Mouse (Mus musculus) gastrocnemius, postnatal 4 days (tissue): ENCODE results near the gene Dcaf12. TPM values are rescaled to one million over a fixed set of nuclear protein-coding genes. Genes with fewer than 3 reads are reported as not detected.

Experiments
- DNase-seq, 2 experiments: peaks; one replicate each; pipeline ENCODE4 v3.0.0; 2021 to 2022; ENCODE audit warnings: low spot score in 2 of 2, mixed read lengths in 2 of 2
- long read RNA-seq, 2 experiments: library from polyadenylated mRNA; stranded (forward); transcript quantifications; one replicate each; pipeline ENCODE4 v2.0.0; 2021
- total RNA-seq, 2 experiments: library from RNA; stranded (reverse); gene quantifications; 2 replicates each; pipeline ENCODE4 v1.2.3; 2021

The Dcaf12 gene
- 10 to 100 TPM; 36.1 to 38.0 TPM for total RNA-seq
- long read RNA-seq, experiment 1, transcript Dcaf12-201 (9 exons, 3,442 nt): major isoform, 73 of 82 reads
- long read RNA-seq, experiment 1, partial matches to known transcripts: 6 of 82 reads
- long read RNA-seq, experiment 1, other reads (novel, unspliced or antisense): 3 of 82 reads
- long read RNA-seq, experiment 2, transcript Dcaf12-201 (9 exons, 3,442 nt): major isoform, 72 of 85 reads
- long read RNA-seq, experiment 2, partial matches to known transcripts: 10 of 85 reads
- long read RNA-seq, experiment 2, other reads (novel, unspliced or antisense): 3 of 85 reads

GRCm38 (mm10) chr4:41314141-41315129 lies at the start of gene Dcaf12:
Dcaf12 (minus strand) TSS chr4:41314889.
- peak; percentile 89 to 95 for DNase-seq

- DNase-seq: no peak
Measured at GRCm38 (mm10) chr4:41361059-41361458, 46.4 kb upstream of the Dcaf12 start.

DNA sequence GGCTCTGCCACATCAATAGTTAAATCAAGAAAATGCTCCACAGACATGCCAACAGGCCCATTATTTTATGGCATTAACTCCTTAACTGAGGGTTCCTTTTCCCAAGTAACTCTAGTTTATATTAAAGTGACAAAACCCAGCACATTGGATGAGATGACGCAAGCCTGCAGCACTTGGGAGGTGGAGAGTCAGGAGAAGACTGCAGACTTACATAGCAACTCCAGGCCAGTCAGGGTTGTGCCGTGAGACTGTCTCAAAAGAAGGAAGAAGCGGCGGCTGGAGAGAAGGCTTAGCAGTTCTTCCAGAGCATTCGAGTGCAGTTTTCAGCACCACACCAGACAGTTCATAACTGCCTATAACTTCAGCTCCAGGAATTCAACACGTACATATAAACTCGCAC lies 44.7 kb upstream of the Dcaf12 start:
- DNase-seq: no peak

- DNase-seq: no peak
Measured at GRCm38 (mm10) chr4:41358669-41359068, 44.0 kb upstream of the Dcaf12 start.

- no peak for DNase-seq
Measured at GRCm38 (mm10) chr4:41357154-41357553, 42.5 kb upstream of the Dcaf12 start.

DNA sequence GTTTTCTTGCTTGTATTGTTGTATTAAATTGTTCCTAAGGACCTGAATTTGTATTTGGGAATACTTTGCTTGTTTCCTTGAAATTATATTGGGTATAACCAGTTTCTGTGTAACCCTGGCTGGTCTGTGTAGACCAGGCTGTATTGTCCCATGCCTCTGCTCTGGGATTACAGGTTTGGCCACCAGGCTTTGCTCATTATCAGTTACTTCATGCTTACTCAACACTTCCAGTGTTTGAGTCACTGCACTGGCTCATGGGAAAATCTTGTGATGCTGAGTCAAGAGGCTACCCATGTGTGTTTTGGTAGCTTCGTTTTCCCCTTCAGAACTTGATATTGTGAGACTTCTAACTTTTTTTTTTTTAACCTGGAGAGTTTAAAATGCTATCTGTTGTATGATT lies 38.6 kb upstream of the Dcaf12 start:
- DNase-seq: no peak

DNA sequence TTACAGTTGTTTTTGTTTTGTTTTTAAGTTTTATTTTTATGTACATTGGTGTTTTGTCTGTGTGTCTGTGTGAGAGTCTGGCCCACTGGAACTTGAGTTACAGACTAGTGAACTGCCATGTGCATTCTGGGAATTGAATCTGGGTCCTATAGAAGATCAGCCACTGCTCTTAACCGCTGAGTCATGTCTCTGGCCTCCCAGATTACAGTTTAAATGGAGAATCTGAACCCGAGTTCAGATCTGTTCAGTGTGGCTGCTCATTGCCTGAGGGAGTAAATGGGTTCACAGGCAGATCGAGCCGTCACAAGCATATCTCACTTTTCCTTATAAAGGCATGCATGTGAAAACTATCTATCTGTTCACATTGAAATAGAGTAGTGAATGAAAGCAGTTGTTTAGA lies 38.1 kb upstream of the Dcaf12 start:
- DNase-seq: no peak

DNA sequence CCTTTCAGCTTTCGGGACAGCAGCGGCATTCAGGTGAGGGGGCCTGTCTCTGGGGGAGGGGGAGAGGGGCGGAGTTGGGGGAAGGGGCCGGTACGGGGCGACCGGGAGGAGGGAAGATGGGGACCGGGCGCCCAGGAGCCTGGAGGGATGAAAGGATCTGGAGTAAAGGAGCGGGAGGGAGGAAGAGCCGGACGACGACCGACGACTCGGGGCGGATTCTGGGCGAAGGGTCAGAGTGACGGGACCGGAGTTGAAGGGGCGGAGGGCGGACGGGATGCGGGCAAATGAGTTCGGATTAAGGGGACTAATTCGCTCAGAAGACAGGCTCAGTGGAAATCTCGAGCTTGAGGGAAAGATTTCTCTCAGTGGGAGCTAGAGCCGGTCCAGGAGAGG lies 34.5 kb upstream of the Dcaf12 start:
- peak in 1 of 2 experiments; percentile 46 for DNase-seq

DNA sequence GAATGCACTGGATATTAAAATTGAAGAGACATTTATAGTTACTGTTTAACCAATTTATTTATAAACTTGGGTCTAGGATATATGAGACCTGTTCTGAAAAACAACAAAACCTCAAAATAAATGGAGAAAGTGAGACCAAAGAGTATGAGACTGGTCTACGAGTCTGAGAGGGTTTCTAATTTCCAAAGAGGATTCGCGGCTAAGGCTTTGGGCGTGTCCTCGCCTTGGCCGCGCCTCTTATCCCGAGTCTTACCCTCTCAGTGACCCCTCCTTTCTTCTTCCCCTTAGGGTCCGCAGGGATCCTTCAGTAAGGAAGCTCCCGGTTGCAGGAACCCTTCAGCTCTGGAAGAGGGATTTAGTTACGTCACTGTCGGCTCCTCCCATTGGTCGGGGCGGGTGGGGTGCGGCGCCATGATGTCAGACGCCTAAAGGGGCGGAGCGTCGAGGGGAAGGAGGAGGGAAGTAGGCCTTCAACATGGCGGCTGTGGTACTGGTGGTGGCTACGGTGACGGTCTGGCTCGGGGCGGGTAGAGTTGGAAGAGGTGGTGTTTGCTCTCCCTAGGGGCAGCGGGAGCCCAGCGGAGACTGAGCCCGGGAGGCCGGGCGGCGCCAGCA lies 34.0 kb upstream of the Dcaf12 start, which contains the start of gene Ubap1:
Gene Ubap1, plus strand, starts transcription at position 413 of the 615 bp plus-strand sequence.
- DNase-seq: peak; percentile 88 to 94

- no peak for DNase-seq
Measured at GRCm38 (mm10) chr4:41347839-41348238, 33.1 kb upstream of the Dcaf12 start.

DNA sequence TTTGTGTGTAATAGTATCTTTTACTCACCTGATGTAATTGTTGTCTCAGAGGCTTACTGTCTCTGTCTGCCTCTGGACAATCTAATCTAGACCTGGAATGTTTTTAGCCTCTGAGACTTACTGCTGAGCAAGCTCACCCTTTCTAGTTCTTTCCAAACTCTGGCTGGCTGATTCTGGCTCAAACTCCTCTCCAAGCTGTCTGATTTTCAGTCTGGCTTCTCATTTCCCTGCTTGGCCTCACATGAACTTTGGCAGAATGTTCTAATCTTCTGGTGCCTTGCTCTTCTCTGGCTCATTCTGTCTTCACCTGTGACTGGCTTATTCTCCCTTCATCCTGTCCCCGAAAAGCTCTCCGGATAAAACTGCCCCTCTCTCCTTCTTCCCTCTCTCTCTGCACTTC lies 31.3 kb upstream of the Dcaf12 start:
- no peak for DNase-seq

GRCm38 (mm10) chr4:41340912-41341550 lies 26.3 kb upstream of the Dcaf12 start:
- DNase-seq: no peak

DNA sequence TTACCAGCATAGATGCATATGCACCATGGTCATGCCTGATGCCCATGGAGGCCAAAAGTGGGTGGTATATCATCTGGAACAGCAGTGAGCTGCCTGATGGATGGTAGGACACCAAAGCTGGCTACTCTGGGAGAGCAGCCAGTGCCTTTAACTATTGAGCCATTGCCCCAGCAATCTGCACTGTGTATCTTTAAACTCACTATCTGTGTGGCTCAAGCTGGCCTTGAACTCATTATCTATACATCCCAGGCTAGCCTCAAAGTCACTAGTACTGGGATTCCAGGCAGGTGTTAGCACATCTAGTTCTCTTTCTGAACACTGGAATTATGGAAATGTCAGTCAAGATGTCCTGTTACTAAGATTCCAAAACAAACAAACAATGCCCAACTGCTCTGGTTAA lies 21.9 kb upstream of the Dcaf12 start:
- no peak for DNase-seq

DNA sequence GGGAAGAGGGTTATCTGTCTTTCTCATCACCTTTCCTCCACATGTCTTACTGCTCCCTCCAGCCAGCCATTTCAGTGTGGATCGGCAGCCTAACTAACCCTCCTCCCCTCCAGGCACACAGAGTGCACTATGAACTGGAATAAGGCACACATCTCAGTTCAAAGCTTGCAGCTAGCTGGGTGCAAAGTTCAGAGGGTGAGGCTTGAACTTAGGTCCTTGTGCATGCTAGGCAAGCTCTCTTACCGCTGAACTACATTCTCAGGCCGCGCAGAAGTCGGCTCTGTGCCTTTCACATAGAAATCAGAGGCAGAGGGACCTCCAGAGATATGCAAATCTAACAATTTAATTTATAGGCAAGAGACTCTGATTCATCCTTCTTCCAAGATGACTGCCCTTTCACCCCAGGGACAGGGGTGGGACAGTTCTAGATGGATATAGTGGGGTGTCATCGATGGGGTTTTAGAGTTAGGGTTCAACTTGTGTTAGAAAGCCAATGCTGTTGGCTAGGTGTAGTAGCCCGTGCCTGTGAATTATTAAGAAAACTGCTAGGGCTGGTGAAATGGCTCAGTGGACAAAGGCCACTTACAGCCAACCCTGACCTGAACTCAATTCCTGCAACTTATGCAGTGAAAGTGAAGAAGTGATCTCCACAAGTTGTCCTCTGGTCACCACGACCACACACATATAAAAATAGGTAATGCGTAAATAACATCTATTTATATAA lies 17.2 kb upstream of the Dcaf12 start:
- DNase-seq: no peak

DNA sequence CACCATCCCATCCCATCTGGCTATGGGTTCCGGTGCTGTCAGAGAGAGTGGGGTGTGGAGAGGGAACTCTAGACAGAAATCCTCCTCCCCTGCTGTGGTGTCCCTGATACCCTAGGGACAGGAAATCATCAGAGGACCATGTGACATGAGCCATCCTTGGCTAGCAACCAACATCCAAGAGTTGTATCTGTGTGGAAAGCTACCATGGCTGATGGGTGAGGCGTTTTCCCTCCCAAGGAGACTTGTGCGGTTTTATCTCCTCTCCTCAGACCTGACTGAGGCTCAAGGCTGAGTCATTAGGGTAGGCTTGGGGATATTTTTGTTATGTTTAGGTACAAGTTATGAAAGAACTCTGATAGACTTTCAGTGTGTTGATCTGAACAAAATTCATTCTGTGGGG lies 16.4 kb upstream of the Dcaf12 start:
- DNase-seq: no peak

DNA sequence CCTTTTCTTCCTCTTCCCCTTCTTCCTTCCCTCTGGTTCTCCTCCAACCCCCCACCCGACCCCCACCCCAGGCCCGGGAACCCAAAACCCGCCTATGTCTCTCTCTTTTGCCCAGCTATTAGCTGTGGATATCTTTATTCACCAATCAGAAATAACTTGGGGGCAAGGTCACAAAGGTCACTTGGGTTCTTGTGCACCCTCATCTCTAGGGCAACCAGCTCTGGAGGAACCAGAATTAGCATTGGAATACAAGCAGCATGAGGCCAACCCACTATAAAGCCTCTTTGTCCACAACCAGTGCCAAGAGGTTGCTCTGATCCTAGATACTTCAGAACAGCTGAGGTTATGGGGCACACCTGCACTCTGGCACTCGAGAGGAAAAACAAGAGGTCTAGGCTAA lies 14.8 kb upstream of the Dcaf12 start:
- no peak for DNase-seq

GRCm38 (mm10) chr4:41326876-41327275 lies 12.2 kb upstream of the Dcaf12 start:
- no peak for DNase-seq

DNA sequence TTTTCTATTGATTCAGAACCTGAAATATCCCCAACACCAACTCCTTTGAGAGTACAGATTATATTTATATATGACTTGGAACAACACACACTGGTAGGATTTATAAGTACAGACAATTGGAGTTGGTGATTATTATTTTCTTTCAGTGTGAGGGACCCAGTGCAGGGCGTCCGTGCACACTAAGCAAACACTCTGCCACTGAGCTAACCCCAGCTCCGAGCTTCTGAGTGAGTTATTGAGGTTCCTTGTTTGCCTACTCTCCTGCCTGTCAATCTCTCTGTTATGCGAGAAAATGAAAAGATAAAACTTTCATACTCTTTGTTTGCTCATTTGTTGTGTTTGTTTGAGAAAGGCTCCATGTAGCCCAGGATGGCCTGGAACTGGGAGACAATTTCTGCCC lies 6.3 kb upstream of the Dcaf12 start:
- DNase-seq: no peak

DNA sequence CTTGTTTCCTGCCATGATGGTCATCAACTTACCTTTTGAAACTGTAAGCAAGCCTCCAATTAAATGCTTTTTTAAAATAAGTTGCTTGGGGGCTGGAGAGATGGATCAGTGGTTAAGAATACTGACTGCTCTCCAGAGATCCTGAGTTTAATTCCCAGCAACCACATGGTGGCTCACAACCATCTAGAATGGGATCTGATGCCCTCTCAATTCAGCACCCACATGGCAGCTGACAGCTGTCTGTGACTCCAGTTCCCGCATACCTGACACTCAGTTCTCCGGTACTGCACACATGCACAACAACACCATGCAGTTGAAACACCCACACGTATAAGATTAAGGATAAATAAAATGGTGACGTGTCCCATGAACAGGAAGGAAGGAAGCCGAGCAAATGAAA lies 3.6 kb upstream of the Dcaf12 start:
- DNase-seq: no peak

DNA sequence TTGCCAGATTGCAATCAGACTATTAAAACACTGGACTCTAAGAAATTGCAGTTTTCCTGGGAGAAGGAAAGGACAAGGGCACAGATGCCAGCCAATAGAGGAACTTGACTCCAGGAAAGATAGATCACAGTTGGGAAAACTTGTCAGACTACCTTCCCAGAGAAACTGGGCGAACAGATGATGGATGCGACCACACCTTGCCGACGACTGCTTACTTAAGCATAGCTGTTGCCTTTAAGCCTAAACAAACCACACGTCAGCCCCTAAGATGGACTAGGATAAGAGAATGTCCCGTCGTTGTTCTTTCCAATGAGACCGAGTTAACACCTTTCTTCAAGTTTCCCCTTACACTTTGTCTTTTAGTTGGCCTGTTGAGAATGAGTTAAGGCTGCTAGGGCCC lies 484 bp upstream of the Dcaf12 start:
- no peak for DNase-seq

- DNase-seq: no peak
Measured at GRCm38 (mm10) chr4:41313722-41314121, 967 bp downstream of the Dcaf12 start.
